Mouse (Mus musculus): Measurements from ENCODE around the gene H2-Eb1.
A peak's percentile ranks its signal among the peaks of the same experiment; 100 is the strongest.

Gene H2-Eb1

GRCm38 (mm10) chr17:34316697-34317096 lies 11.0 kb downstream of the H2-Eb1 start:
- no peak for DNase-seq (ENCODE audit: low spot score)

GRCm38 (mm10) chr17:34317275-34317674 lies 11.6 kb downstream of the H2-Eb1 start:
- no peak for DNase-seq (ENCODE audit: low spot score)

- DNase-seq (ENCODE audit: low spot score) = peak; percentile 4
Measured at GRCm38 (mm10) chr17:34325436-34325835, 19.8 kb downstream of the H2-Eb1 start, which contains the start of gene H2-Eb2. H2-Eb2 (plus strand) TSS chr17:34325665.

- DNase-seq (ENCODE audit: low spot score) = no peak
Measured at GRCm38 (mm10) chr17:34326373-34326772, 20.7 kb downstream of the H2-Eb1 start.

GRCm38 (mm10) chr17:34329807-34330206 lies 24.1 kb downstream of the H2-Eb1 start:
- DNase-seq (ENCODE audit: low spot score) = no peak

- no peak for DNase-seq (ENCODE audit: low spot score)
Measured at GRCm38 (mm10) chr17:34331200-34331599, 25.5 kb downstream of the H2-Eb1 start.

- no peak for DNase-seq (ENCODE audit: low spot score)
Measured at GRCm38 (mm10) chr17:34340619-34341402, 35.1 kb downstream of the H2-Eb1 start.

GRCm38 (mm10) chr17:34344882-34345281 lies 39.2 kb downstream of the H2-Eb1 start:
- DNase-seq (ENCODE audit: low spot score) = no peak

GRCm38 (mm10) chr17:34345486-34345885 lies 39.8 kb downstream of the H2-Eb1 start:
- DNase-seq (ENCODE audit: low spot score) = no peak

GRCm38 (mm10) chr17:34346041-34346440 lies 40.4 kb downstream of the H2-Eb1 start:
- no peak for DNase-seq (ENCODE audit: low spot score)

- DNase-seq (ENCODE audit: low spot score) = no peak
Measured at GRCm38 (mm10) chr17:34347606-34348308, 42.1 kb downstream of the H2-Eb1 start.

GRCm38 (mm10) chr17:34349429-34349828 lies 43.8 kb downstream of the H2-Eb1 start:
- DNase-seq (ENCODE audit: low spot score) = peak; percentile 91

GRCm38 (mm10) chr17:34354539-34354938 lies 48.9 kb downstream of the H2-Eb1 start, which contains the start of gene Btnl2:
Btnl2 (plus strand) TSS chr17:34354822.
- DNase-seq (ENCODE audit: low spot score) = no peak

- DNase-seq (ENCODE audit: low spot score) = no peak
Measured at GRCm38 (mm10) chr17:34354940-34355339, 49.3 kb downstream of the H2-Eb1 start.

GRCm38 (mm10) chr17:34362954-34363546 lies 57.4 kb downstream of the H2-Eb1 start:
- no peak for DNase-seq (ENCODE audit: low spot score)

GRCm38 (mm10) chr17:34363676-34364310 lies 58.1 kb downstream of the H2-Eb1 start:
- DNase-seq (ENCODE audit: low spot score) = no peak

- no peak for DNase-seq (ENCODE audit: low spot score)
Measured at GRCm38 (mm10) chr17:34365031-34365430, 59.4 kb downstream of the H2-Eb1 start.

Data from retina, embryonic 14.5 days (tissue).